Mouse (Mus musculus): ENCODE data around the gene Serpina1c. TPM values are rescaled to one million over a fixed set of nuclear protein-coding genes. Genes with fewer than 3 reads are reported as not detected.
"Not testable (repeated sequence)": the region's sequence is repeated elsewhere in the genome, so short reads cannot be mapped to it uniquely, and the experiment has no call there.

Serpina1c gene
- total RNA-seq (2017) = not detected in 2 replicates

- ATAC-seq (replicated peaks; ENCODE audit: low read depth, poor library complexity, severe bottlenecking) = not testable (repeated sequence)
These were observed at the start of gene Serpina1c for GRCm38 (mm10) chr12:103904837-103905340. Gene Serpina1c (minus strand): TSS chr12:103904887.

DNA sequence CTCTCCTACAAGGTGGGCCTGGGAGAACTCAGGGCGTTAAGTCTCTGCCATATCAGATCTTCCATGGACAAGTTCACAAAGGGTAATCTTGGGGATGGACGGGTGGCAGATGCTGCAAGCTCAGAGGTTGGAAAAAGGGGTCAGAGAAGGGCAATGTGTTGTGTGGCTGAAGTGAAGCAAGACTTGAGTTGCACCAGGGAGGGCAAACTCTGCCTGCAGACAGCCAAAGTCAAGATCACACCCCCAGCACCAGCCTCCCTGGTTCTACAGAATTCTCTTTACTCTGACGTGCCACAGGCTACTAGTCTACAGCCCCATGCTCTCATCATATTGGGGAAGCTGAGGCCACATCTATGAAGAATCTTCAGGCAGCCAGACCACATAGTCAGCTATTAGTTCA lies 48.3 kb upstream of the Serpina1c start:
- not testable (repeated sequence) for ATAC-seq (replicated peaks; ENCODE audit: low read depth, poor library complexity, severe bottlenecking)

GRCm38 (mm10) chr12:103946243-103946642 lies 41.6 kb upstream of the Serpina1c start:
- ATAC-seq (replicated peaks; ENCODE audit: low read depth, poor library complexity, severe bottlenecking) = no peak

GRCm38 (mm10) chr12:103909181-103909580 lies 4.5 kb upstream of the Serpina1c start:
- ATAC-seq (replicated peaks; ENCODE audit: low read depth, poor library complexity, severe bottlenecking) = not testable (repeated sequence)

DNA sequence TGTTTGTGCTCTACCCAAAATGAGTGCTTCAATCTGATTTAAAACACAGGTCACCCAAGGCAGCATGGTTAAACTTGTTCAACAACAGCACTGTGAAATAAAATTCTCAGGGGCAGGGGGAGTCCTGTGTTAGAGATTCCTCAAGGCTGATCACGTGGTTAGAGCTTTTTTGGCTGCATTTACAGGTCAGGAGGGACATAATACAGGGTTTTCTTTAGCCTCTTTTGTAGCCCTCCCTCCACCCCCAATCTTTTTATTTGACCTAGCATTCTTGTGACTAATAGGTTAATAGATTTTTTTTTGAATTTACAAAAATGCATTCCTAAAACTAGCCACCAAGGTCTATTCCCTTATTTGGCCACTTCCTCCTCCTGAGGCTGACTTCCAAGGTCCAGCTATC lies 3.1 kb upstream of the Serpina1c start:
- ATAC-seq (replicated peaks; ENCODE audit: low read depth, poor library complexity, severe bottlenecking) = not testable (repeated sequence)

DNA sequence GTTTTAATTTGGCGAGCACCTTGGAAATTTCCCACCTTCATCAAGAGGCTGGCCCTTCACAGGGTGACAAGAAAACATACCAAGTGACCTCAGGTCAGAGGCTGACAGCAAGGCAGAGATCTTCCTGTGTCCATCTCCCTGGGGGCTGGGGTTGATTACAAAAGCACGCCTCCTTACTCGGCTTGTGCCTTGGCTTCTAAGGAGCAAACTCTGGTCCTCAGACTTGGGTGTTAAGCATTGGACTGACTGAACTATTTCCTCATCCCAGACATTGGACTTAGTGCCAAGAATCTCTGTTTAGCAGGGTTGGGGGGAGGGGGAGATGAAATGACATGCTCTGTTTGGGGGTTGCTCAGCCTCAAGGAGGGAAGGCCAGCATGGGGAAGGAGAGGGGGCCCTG lies 2.8 kb downstream of the Serpina1c start:
- ATAC-seq (replicated peaks; ENCODE audit: low read depth, poor library complexity, severe bottlenecking) = not testable (repeated sequence)

DNA sequence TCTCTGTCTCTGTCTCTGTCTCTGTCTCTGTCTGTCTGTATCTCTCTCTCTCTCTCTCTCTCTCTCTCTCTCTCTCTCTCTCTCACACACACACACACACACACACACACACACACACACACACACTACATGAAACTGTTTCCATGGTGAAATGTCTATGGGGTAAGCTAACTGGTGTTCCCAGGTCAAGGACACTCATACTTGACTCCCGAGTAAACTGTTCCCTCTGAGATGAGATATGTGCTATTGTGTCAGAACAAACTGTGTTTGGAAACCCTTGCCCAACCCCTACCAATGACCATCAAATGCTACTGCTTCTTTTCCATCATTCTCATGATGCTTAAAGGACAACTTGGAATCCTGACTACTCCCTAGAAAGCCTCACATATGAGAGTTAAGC lies 37.8 kb downstream of the Serpina1c start:
- ATAC-seq (replicated peaks; ENCODE audit: low read depth, poor library complexity, severe bottlenecking) = not testable (repeated sequence)

- ATAC-seq (replicated peaks; ENCODE audit: low read depth, poor library complexity, severe bottlenecking) = not testable (repeated sequence)
These were observed 41.3 kb downstream of the Serpina1c start, which contains the start of gene Serpina1a for GRCm38 (mm10) chr12:103863101-103863974. Gene Serpina1a (minus strand): TSS chr12:103863562.

- ATAC-seq (replicated peaks; ENCODE audit: low read depth, poor library complexity, severe bottlenecking) = no peak
These were observed 43.7 kb downstream of the Serpina1c start for GRCm38 (mm10) chr12:103860976-103861375.

DNA sequence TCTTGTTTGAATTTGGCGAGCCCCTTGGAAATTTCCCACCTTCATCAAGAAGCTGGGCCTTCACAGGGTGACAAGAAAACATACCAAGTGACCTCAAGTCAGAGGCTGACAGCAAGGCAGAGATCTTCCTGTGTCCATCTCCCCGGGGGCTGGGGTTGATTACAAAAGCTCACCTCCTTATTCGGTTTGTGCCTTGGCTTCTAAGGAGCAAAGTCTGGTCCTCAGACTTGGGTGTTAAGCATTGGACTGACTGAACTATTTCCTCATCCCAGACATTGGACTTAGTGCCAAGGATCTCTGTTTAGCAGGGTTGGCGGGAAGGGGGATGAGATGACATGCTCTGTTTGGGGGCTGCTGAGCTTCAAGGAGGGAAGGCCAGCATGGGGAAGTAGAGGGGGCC lies 44.1 kb downstream of the Serpina1c start:
- ATAC-seq (replicated peaks; ENCODE audit: low read depth, poor library complexity, severe bottlenecking) = not testable (repeated sequence)

GRCm38 (mm10) chr12:103859584-103859983 lies 45.1 kb downstream of the Serpina1c start:
- not testable (repeated sequence) for ATAC-seq (replicated peaks; ENCODE audit: low read depth, poor library complexity, severe bottlenecking)

- ATAC-seq (replicated peaks; ENCODE audit: low read depth, poor library complexity, severe bottlenecking) = not testable (repeated sequence)
These were observed 51.7 kb downstream of the Serpina1c start for GRCm38 (mm10) chr12:103853032-103853431.

Other genes starting within 250 kb of the Serpina1c start
- not detected in 2 replicates for gene Serpina6, start 247.7 kb downstream of the Serpina1c start, total RNA-seq (2017)
- gene Serpina16, start 228.7 kb downstream of the Serpina1c start, total RNA-seq (2017) = not detected in 2 replicates
- gene Serpina1f, start 209.4 kb downstream of the Serpina1c start, total RNA-seq (2017) = not detected in 2 replicates
- not detected in 2 replicates for gene Serpina1d, start 131.3 kb downstream of the Serpina1c start, total RNA-seq (2017)
- gene Serpina1b, start 74.5 kb downstream of the Serpina1c start, total RNA-seq (2017) = not detected in 2 replicates
- gene Serpina1a, start 41.3 kb downstream of the Serpina1c start, total RNA-seq (2017) = not detected in 2 replicates
- gene Serpina1e, start 54.1 kb upstream of the Serpina1c start, total RNA-seq (2017) = not detected in 2 replicates
- not detected in 2 replicates for gene Serpina11, start 85.1 kb upstream of the Serpina1c start, total RNA-seq (2017)
- gene Serpina9, start 108.9 kb upstream of the Serpina1c start, total RNA-seq (2017) = not detected in 2 replicates
- 0.05 TPM in 1 of 2 replicates, not detected in the other for gene Serpina12, start 139.6 kb upstream of the Serpina1c start, total RNA-seq (2017)
- gene Serpina5, start 196.2 kb upstream of the Serpina1c start, total RNA-seq (2017) = not detected in 2 replicates
- gene Serpina3a, start 207.8 kb upstream of the Serpina1c start, total RNA-seq (2017) = not detected in 2 replicates
- gene Serpina3b, start 223.1 kb upstream of the Serpina1c start, total RNA-seq (2017) = 0.10 and 0.27 TPM in 2 replicates
- not detected in 2 replicates for gene Serpina3c, start 249.0 kb upstream of the Serpina1c start, total RNA-seq (2017)

All from common myeloid progenitor, adult 5-6 weeks (primary cell).